Mouse (Mus musculus): ENCODE measurements around the gene Ube2r2. TPM values are rescaled to one million over a fixed set of nuclear protein-coding genes. Genes with fewer than 3 reads are reported as not detected.

The Ube2r2 gene
- polyA plus RNA-seq, 1 experiment, result 129 TPM

DNA sequence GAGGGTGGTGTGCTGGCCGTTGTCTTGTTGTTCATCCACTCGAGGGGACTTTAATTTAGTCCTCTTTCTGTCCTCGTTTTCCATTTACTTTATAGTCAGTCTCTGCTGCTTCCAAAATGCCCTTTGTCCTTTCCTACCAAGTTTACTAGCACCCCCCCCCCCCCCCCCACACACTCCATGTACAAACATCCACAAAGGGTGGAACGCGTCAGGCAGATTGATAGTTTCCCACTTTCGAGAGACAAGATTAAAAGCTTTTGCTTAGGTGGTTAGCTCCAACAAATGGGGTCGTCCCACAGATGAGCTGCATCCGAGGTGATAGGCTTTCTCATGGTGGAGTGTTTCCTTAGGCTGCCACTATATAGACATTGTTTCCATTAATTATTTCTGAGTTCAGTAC is 1.3 kb downstream of the Ube2r2 start:
- H3K4me3 ChIP-seq (ENCODE audit: insufficient read depth, low read length), result peak overlapping the region; percentile 96
- H3K4me1 ChIP-seq (ENCODE audit: control insufficient read depth, insufficient read depth, low read length), result peaks cover 28% of the 10 kb centered on the region
- peak overlapping the region; percentile 84; the same call in 1 of the 2 replicates for H3K27ac ChIP-seq (ENCODE audit: insufficient read depth, low read depth, low read length)
- no peak for TF ChIP-seq POLR2A (IDR thresholded peaks at IDR 0.05; ENCODE audit: borderline replicate concordance, low read depth, low read length)
- no peak for TF ChIP-seq CTCF (IDR thresholded peaks at IDR 0.05; ENCODE audit: low read depth, low read length)

DNA sequence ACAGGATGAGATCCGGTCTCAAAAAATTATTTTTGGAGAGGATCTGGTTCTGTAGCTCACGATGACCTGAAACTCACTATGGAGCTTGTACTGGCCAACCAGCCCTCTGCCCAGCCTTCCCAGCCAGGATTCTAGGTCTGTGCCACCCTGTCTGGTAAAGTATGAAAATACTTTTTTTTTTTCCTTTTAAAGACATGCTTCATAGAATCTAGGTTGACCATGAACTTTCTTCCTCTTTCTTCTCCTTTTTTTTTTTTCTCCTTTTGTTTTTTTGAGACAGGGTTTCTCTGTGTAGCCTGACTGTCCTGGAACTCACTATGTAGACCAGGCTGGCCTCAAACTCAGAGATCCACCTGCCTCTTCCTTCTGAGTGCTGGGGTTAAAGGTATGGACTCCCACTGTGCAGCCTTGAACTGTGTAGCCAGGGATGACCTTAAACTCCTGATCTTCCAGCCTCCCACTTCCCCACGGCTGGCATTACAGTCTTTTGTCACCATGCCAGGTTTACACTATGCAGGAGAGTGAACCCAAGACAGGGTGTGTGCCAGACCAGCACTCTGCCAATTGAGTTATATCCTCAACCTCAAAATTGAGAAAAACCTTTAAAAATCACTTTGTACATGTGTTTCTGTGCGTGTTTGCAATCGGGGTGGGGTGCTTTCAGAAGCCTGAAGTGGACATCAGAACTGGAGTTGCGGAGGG is 4.8 kb downstream of the Ube2r2 start:
- Histone ChIP-seq H3K4me3 (ENCODE audit: insufficient read depth, low read length) (no peak overlapping the region), H3K27ac (ENCODE audit: insufficient read depth, low read depth, low read length) (no peak overlapping the region), H3K4me1 (ENCODE audit: control insufficient read depth, insufficient read depth, low read length) (peaks cover 18% of the 10 kb centered on the region)
- TF ChIP-seq POLR2A (IDR thresholded peaks at IDR 0.05; ENCODE audit: borderline replicate concordance, low read depth, low read length) (no peak), CTCF (IDR thresholded peaks at IDR 0.05; ENCODE audit: low read depth, low read length) (no peak)

DNA sequence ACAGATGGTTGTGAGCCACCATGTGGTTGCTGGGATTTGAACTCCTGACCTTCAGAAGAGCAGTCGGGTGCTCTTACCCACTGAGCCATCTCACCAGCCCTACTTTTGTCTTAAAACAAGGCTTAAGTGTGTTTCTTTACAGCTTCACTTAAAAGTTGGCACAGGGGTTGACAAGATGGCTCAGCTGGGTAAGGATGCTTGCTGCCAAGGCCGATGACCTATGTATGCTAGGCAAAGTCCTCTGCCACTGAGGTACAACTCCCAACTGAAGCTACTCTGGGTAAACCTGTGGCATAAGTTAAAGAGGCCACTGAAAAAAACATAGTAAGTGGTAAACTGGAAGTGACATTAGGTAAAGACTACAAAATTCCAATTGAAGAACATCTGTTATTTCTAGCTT is 7.1 kb downstream of the Ube2r2 start:
- no peak overlapping the region for H3K27ac ChIP-seq (ENCODE audit: insufficient read depth, low read depth, low read length)
- TF ChIP-seq POLR2A (IDR thresholded peaks at IDR 0.05; ENCODE audit: borderline replicate concordance, low read depth, low read length), result no peak
- no peak for TF ChIP-seq CTCF (IDR thresholded peaks at IDR 0.05; ENCODE audit: low read depth, low read length)

DNA sequence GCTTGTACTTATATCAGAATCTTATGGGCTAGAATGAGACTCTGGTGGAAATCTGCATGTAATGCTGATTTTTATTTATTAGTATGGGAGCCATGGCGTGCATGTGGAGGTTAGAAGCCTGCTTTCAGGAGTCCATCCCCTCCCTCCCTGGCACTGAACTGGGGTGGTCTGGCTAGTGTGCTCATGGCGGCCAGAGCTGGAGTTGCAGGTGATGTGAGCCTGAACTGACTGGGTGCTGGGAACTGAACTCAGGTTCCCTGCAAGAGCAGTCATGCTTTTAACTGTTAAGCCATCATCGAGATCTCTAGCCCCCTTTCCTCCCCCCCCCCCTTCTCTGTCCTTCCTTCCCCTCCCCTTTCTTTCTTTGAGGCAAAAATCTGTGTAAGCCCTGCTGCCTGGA is 14.3 kb downstream of the Ube2r2 start:
- TF ChIP-seq CTCF (IDR thresholded peaks at IDR 0.05; ENCODE audit: low read depth, low read length), result no peak
- no peak for TF ChIP-seq POLR2A (IDR thresholded peaks at IDR 0.05; ENCODE audit: borderline replicate concordance, low read depth, low read length)

More for the DNA sequence above, 7.1 kb downstream of the Ube2r2 start:
- Histone ChIP-seq H3K4me3 (ENCODE audit: insufficient read depth, low read length) (no peak overlapping the region), H3K4me1 (ENCODE audit: control insufficient read depth, insufficient read depth, low read length) (peaks cover 18% of the 10 kb centered on the region)

DNA sequence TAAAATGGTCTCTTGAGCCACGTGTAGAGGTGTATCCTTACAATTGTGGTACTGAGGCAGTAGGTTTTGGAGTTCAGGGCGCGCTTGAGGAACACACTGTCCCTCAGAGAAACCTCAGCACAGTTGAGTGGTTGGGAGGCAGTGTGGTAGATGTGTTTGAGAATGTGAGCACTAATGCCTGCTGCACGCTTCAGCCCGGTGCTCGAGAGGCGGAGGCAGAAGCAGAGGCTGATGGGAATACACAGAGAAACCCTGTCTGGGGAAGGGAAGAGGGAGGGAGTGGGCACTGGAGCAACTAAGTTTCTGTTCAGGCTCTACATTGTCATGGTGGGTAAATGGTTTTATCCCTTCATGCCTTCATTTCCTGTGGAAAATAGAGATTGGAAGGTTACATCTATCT is 15.6 kb downstream of the Ube2r2 start:
- TF ChIP-seq CTCF (IDR thresholded peaks at IDR 0.05; ENCODE audit: low read depth, low read length) (no peak), POLR2A (IDR thresholded peaks at IDR 0.05; ENCODE audit: borderline replicate concordance, low read depth, low read length) (no peak)
- Histone ChIP-seq H3K4me3 (ENCODE audit: insufficient read depth, low read length) (no peak overlapping the region), H3K4me1 (ENCODE audit: control insufficient read depth, insufficient read depth, low read length) (peaks cover 8% of the 10 kb centered on the region; the same call in 1 of the 2 replicates), H3K27ac (ENCODE audit: insufficient read depth, low read depth, low read length) (no peak overlapping the region)

More for the DNA sequence above, 14.3 kb downstream of the Ube2r2 start:
- Histone ChIP-seq H3K4me1 (ENCODE audit: control insufficient read depth, insufficient read depth, low read length) (peaks cover 8% of the 10 kb centered on the region; the same call in 1 of the 2 replicates), H3K27ac (ENCODE audit: insufficient read depth, low read depth, low read length) (no peak overlapping the region), H3K4me3 (ENCODE audit: insufficient read depth, low read length) (no peak overlapping the region)

DNA sequence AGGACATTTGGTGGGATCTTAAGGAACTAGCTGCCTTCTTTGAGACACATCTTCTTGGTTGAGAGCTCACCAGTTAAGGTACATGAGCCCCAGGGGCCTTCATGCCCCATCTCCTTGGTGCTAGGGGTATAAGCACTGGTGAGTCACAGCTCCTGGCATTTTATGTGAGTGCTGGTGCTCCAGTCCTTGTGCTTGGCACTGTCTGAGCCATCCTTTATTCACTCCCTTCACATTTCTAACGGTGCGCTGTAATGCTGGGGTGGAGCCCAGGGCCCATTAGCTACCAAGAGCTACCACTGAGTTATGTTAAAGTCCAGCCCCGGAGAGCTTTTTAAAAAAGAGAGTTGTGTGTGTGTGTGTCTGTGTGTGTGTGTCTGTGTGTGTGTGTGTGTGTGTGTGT is 17.6 kb downstream of the Ube2r2 start:
- peaks cover 18% of the 10 kb centered on the region for H3K4me1 ChIP-seq (ENCODE audit: control insufficient read depth, insufficient read depth, low read length)
- H3K27ac ChIP-seq (ENCODE audit: insufficient read depth, low read depth, low read length), result no peak overlapping the region
- no peak overlapping the region for H3K4me3 ChIP-seq (ENCODE audit: insufficient read depth, low read length)
- no peak for TF ChIP-seq CTCF (IDR thresholded peaks at IDR 0.05; ENCODE audit: low read depth, low read length)
- TF ChIP-seq POLR2A (IDR thresholded peaks at IDR 0.05; ENCODE audit: borderline replicate concordance, low read depth, low read length), result no peak

DNA sequence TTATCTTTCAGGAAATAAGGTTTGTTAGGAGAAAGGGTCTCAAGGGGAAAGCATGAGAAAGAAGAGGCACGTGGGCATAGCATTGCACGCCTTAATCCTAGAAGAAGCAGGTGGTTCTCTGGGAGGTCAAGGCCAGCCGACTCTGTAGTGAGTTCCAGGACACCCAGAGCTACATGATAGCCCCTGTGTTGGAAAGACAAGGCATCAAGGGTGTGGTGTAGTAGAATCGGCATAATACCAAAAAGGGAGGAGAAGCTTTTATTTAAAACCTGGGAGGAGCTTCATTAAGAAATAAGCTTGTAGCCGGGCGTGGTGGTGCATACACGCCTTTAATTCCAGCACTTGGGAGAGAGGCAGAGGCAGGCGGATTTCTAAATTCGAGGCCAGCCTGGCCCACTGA is 21.4 kb downstream of the Ube2r2 start:
- Histone ChIP-seq H3K4me1 (ENCODE audit: control insufficient read depth, insufficient read depth, low read length) (peaks cover 20% of the 10 kb centered on the region), H3K27ac (ENCODE audit: insufficient read depth, low read depth, low read length) (no peak overlapping the region), H3K4me3 (ENCODE audit: insufficient read depth, low read length) (no peak overlapping the region)
- no peak for TF ChIP-seq CTCF (IDR thresholded peaks at IDR 0.05; ENCODE audit: low read depth, low read length)
- no peak for TF ChIP-seq POLR2A (IDR thresholded peaks at IDR 0.05; ENCODE audit: borderline replicate concordance, low read depth, low read length)

DNA sequence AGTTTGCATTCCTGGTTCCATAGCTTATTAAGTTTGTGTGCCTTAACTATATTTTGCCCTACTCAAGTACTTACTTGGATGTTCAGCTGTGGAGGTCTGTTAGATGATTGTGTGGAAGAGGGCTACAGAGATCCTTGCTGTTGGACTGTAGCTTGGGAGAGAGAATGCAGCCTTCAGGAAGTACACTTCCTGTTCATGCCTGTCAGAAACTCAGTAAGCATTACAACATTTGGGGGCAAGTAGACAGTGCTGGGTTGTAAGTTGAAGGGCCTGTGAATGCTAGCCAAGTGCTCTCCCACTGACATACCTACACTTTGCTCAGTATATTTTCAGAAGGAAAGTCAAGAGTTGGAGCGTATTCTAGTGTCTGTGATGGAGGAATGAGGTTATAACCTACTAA is 22.7 kb downstream of the Ube2r2 start:
- peaks cover 18% of the 10 kb centered on the region for H3K4me1 ChIP-seq (ENCODE audit: control insufficient read depth, insufficient read depth, low read length)
- H3K27ac ChIP-seq (ENCODE audit: insufficient read depth, low read depth, low read length), result no peak overlapping the region; the same call in 1 of the 2 replicates
- no peak overlapping the region for H3K4me3 ChIP-seq (ENCODE audit: insufficient read depth, low read length)
- no peak for TF ChIP-seq POLR2A (IDR thresholded peaks at IDR 0.05; ENCODE audit: borderline replicate concordance, low read depth, low read length)
- TF ChIP-seq CTCF (IDR thresholded peaks at IDR 0.05; ENCODE audit: low read depth, low read length), result no peak

DNA sequence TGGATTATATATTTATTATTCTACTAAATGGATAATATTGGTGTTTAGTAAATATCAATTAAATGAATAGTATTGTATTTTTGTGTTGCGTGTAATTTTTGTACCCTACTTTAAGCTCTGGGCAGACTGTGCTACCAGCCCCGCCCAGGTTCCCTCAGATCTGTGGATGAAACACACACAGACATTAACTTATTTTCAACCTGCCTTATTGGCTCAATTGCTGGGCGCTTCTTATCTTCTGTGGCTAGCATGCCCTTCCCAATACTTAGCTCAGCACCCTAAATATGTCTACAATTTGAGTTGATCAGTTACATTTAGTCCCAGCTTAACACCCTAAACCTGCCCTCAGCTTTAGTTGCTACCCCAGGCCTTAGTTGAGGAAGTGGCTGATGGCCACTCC is 25.7 kb downstream of the Ube2r2 start:
- no peak overlapping the region for H3K4me3 ChIP-seq (ENCODE audit: insufficient read depth, low read length)
- no peak for TF ChIP-seq CTCF (IDR thresholded peaks at IDR 0.05; ENCODE audit: low read depth, low read length)
- no peak for TF ChIP-seq POLR2A (IDR thresholded peaks at IDR 0.05; ENCODE audit: borderline replicate concordance, low read depth, low read length)
- peaks cover 28% of the 10 kb centered on the region for H3K4me1 ChIP-seq (ENCODE audit: control insufficient read depth, insufficient read depth, low read length)
- no peak overlapping the region for H3K27ac ChIP-seq (ENCODE audit: insufficient read depth, low read depth, low read length)

DNA sequence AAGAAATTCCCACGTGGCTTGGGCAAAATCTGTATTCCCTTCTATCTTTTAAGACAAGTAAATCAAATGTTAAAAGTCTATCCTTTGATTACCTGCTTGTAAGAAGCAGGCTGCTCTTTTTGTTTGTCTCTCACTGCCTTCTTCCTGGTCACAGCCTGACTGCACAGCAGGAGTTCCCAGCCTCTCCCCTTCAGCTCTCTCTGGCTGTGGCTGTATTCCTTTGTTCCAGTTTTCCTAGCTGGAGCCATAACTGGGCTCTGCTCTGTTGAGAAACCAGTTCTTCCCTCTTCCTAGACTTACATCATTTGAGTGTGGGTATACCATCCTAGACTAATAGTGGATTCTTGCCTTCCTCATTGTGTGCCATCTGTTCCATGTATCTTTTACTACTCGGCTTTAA is 29.4 kb downstream of the Ube2r2 start:
- H3K4me1 ChIP-seq (ENCODE audit: control insufficient read depth, insufficient read depth, low read length), result peaks cover 10% of the 10 kb centered on the region
- 0 out of 2 replicates have a peak overlapping the region, but pooled peaks have one; percentile 15 for H3K27ac ChIP-seq (ENCODE audit: insufficient read depth, low read depth, low read length)
- TF ChIP-seq POLR2A (IDR thresholded peaks at IDR 0.05; ENCODE audit: borderline replicate concordance, low read depth, low read length) (no peak), CTCF (IDR thresholded peaks at IDR 0.05; ENCODE audit: low read depth, low read length) (no peak)
- no peak overlapping the region for H3K4me3 ChIP-seq (ENCODE audit: insufficient read depth, low read length)
